Mouse (Mus musculus): ENCODE data around the gene Mcf2l. TPM values are rescaled to one million over a fixed set of nuclear protein-coding genes. Genes with fewer than 3 reads are reported as not detected.

The Mcf2l gene
- total RNA-seq, 1 experiment: 16.0 TPM

DNA sequence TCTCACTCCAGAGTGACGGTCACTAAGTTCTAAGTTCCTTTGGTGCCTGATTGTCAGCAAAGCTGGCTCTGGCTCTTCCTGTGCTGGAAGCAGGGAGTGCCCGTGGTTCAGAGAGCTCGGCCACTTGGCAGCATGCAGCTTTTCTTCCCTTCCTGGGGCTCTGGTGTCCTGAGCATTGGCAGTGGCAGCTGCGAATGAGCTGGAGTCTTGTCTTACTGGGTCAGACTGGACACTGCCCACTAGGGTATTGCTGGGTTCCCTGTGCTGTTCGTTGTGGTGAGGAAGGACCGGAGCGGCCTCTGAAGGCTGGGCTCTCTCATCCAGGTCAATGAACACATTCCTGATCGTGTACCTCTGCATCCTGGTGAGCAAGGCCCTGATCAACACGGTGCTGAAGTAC, 46.5 kb upstream of the Mcf2l start:
- Histone ChIP-seq H3K9me3 (ENCODE audit: control insufficient read depth, insufficient read depth, low read depth, low read length) (no peaks in the 10 kb centered on the region), H3K27ac (ENCODE audit: insufficient read depth, low read depth, low read length, poor library complexity, severe bottlenecking) (no peak overlapping the region), H3K9ac (ENCODE audit: insufficient read depth, low read depth, low read length, poor library complexity, severe bottlenecking) (no peak overlapping the region), H3K36me3 (ENCODE audit: control insufficient read depth, insufficient read depth, low read length, poor library complexity, severe bottlenecking) (peaks cover 22% of the 10 kb centered on the region; the same call in 1 of the 2 replicates), H3K4me1 (ENCODE audit: control insufficient read depth in 2 of 2, insufficient read depth in 2 of 2, low read length in 2 of 2, poor library complexity in 1 of 2) (no peaks in the 10 kb centered on the region), H3K4me3 (ENCODE audit: insufficient read depth in 1 of 2, low read depth in 1 of 2, low read length in 2 of 2, poor library complexity in 1 of 2, severe bottlenecking in 1 of 2) (no peak overlapping the region)
- no peak for TF ChIP-seq ZNF384 (IDR thresholded peaks at IDR 0.05; ENCODE audit: low read depth, low read length)
- no peak for TF ChIP-seq CHD2 (IDR thresholded peaks at IDR 0.05; ENCODE audit: low read depth, low read length)
- in situ Hi-C loops (cut with MboI; ENCODE audit: low sequenced_read_pairs in 2 of 2, unreplicated experiment in 2 of 2): no loop called here
- no peak for DNase-seq (ENCODE audit: low read depth, low spot score)

DNA sequence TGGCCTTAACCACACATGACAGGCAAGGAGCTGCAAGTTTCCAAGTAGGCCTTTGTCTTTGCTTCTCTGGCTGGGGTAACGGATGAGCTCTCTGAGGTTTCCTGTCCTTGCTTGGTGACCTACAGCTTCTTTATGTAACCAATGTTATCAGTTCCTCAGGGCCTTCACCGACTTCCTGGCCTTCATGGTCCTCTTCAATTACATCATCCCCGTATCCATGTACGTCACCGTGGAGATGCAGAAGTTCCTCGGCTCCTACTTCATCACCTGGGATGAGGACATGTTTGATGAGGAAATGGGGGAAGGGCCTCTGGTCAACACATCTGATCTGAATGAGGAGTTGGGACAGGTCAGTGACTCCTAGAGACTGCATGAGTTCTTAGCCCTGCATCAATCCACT, 45.3 kb upstream of the Mcf2l start:
- Histone ChIP-seq H3K9ac (ENCODE audit: insufficient read depth, low read depth, low read length, poor library complexity, severe bottlenecking) (no peak overlapping the region), H3K4me1 (ENCODE audit: control insufficient read depth in 2 of 2, insufficient read depth in 2 of 2, low read length in 2 of 2, poor library complexity in 1 of 2) (no peaks in the 10 kb centered on the region), H3K4me3 (ENCODE audit: insufficient read depth in 1 of 2, low read depth in 1 of 2, low read length in 2 of 2, poor library complexity in 1 of 2, severe bottlenecking in 1 of 2) (no peak overlapping the region), H3K9me3 (ENCODE audit: control insufficient read depth, insufficient read depth, low read depth, low read length) (no peaks in the 10 kb centered on the region), H3K27ac (ENCODE audit: insufficient read depth, low read depth, low read length, poor library complexity, severe bottlenecking) (no peak overlapping the region), H3K36me3 (ENCODE audit: control insufficient read depth, insufficient read depth, low read length, poor library complexity, severe bottlenecking) (peaks cover 17% of the 10 kb centered on the region; the same call in 1 of the 2 replicates)
- TF ChIP-seq CHD2 (IDR thresholded peaks at IDR 0.05; ENCODE audit: low read depth, low read length) (no peak), ZNF384 (IDR thresholded peaks at IDR 0.05; ENCODE audit: low read depth, low read length) (no peak), ZC3H11A (IDR thresholded peaks at IDR 0.05; ENCODE audit: borderline replicate concordance, low read depth, low read length) (no peak), HCFC1 (IDR thresholded peaks at IDR 0.05; ENCODE audit: borderline replicate concordance, insufficient read depth, low read length) (no peak), MAFK (IDR thresholded peaks at IDR 0.05; ENCODE audit: insufficient read depth, low read depth, low read length) (no peak)
- in situ Hi-C loops (cut with MboI; ENCODE audit: low sequenced_read_pairs in 2 of 2, unreplicated experiment in 2 of 2): no loop called here
- no peak for DNase-seq (ENCODE audit: low read depth, low spot score)

DNA sequence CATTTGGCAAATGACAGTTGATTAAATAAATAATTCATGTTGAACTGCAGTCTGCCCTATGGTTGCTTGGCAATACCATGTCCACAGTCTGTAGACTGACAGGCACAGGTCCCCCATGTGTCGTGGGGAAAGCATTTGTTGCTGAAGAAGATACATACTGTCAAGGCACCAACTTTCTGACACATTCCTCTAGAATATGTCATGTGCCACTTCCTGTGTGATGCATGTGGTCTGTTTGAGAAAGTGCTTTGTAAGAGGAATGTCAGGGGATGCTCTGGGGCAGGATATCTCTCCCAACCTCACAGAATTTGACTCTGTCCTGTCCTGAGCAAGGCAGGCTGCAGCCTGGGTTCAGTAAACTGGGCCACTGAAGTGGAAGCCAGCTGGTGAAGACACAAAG, 44.2 kb upstream of the Mcf2l start:
- Histone ChIP-seq H3K9me3 (ENCODE audit: control insufficient read depth, insufficient read depth, low read depth, low read length) (no peaks in the 10 kb centered on the region), H3K36me3 (ENCODE audit: control insufficient read depth, insufficient read depth, low read length, poor library complexity, severe bottlenecking) (peaks cover 19% of the 10 kb centered on the region; the same call in 1 of the 2 replicates)

DNA sequence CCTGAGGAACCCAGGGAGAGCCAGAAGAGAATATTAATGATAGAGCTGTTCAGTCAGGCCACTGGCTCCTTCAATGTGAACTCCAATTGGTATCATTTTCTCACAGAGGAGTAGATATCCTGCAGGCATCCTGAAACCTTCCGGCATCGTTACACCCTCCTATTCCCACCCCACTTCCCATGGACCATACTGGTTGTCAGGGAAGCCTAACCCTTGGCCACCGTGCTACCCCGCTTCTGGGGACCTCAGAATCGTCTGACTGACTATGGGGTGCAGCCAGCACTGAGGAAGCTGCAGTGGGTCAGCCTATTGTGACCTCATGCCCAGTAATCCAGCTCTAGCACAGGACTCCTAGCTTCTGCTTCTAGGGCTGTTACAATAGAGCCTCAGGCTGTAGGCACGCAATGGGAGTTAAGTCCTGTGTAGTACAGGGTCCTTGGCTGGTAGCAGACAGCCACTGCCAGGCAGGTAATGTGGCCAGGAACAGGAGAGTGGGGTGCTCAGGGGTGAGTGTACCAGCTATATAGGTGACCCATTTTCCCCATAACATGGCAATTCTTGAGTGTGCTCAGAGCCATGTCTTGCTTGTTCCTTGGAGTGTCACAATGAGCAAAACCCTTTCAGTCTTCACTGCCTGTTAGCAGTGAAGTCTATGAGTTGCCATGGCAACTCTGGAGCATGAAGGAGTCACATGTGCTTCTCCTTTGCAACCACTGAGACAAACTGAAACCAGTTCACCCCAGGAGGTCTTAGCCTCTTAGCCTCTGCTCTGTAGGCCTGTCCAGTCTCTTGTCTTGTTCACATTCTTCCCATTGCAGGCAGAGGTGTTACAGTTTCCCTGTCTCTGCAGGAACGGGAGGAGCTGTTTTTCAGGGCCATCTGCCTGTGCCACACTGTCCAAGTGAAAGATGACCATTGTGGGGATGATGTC, 41.7 kb upstream of the Mcf2l start:
- H3K9me3 ChIP-seq (ENCODE audit: control insufficient read depth, insufficient read depth, low read depth, low read length): no peaks in the 10 kb centered on the region
- in situ Hi-C loops (cut with MboI; ENCODE audit: low sequenced_read_pairs in 2 of 2, unreplicated experiment in 2 of 2): no loop called here
- H3K9ac ChIP-seq (ENCODE audit: insufficient read depth, low read depth, low read length, poor library complexity, severe bottlenecking): no peak overlapping the region
- DNase-seq (ENCODE audit: low read depth, low spot score): no peak
- H3K36me3 ChIP-seq (ENCODE audit: control insufficient read depth, insufficient read depth, low read length, poor library complexity, severe bottlenecking): peaks cover 17% of the 10 kb centered on the region; the same call in 1 of the 2 replicates
- no peak for TF ChIP-seq CHD2 (IDR thresholded peaks at IDR 0.05; ENCODE audit: low read depth, low read length)
- TF ChIP-seq ZC3H11A (IDR thresholded peaks at IDR 0.05; ENCODE audit: borderline replicate concordance, low read depth, low read length): no peak
- no peak overlapping the region for H3K27ac ChIP-seq (ENCODE audit: insufficient read depth, low read depth, low read length, poor library complexity, severe bottlenecking)
- H3K4me3 ChIP-seq (ENCODE audit: insufficient read depth in 1 of 2, low read depth in 1 of 2, low read length in 2 of 2, poor library complexity in 1 of 2, severe bottlenecking in 1 of 2): no peak overlapping the region
- H3K4me1 ChIP-seq (ENCODE audit: control insufficient read depth in 2 of 2, insufficient read depth in 2 of 2, low read length in 2 of 2, poor library complexity in 1 of 2): no peaks in the 10 kb centered on the region

More for the DNA sequence above, 44.2 kb upstream of the Mcf2l start:
- no peaks in the 10 kb centered on the region for H3K4me1 ChIP-seq (ENCODE audit: control insufficient read depth in 2 of 2, insufficient read depth in 2 of 2, low read length in 2 of 2, poor library complexity in 1 of 2)
- no peak overlapping the region for H3K9ac ChIP-seq (ENCODE audit: insufficient read depth, low read depth, low read length, poor library complexity, severe bottlenecking)
- H3K27ac ChIP-seq (ENCODE audit: insufficient read depth, low read depth, low read length, poor library complexity, severe bottlenecking): no peak overlapping the region
- in situ Hi-C loops (cut with MboI; ENCODE audit: low sequenced_read_pairs in 2 of 2, unreplicated experiment in 2 of 2): no loop called here
- DNase-seq (ENCODE audit: low read depth, low spot score): no peak
- no peak overlapping the region for H3K4me3 ChIP-seq (ENCODE audit: insufficient read depth in 1 of 2, low read depth in 1 of 2, low read length in 2 of 2, poor library complexity in 1 of 2, severe bottlenecking in 1 of 2)
- no peak for TF ChIP-seq MAFK (IDR thresholded peaks at IDR 0.05; ENCODE audit: insufficient read depth, low read depth, low read length)
- no peak for TF ChIP-seq HCFC1 (IDR thresholded peaks at IDR 0.05; ENCODE audit: borderline replicate concordance, insufficient read depth, low read length)
- no peak for TF ChIP-seq ZNF384 (IDR thresholded peaks at IDR 0.05; ENCODE audit: low read depth, low read length)
- no peak for TF ChIP-seq CHD2 (IDR thresholded peaks at IDR 0.05; ENCODE audit: low read depth, low read length)
- no peak for TF ChIP-seq ZC3H11A (IDR thresholded peaks at IDR 0.05; ENCODE audit: borderline replicate concordance, low read depth, low read length)
